ENCODE assay signal across 15 mouse cellular contexts in genomic region chr16:94095109-94095822, GRCm38 (mm10). TPM values are rescaled to one million over a fixed set of nuclear protein-coding genes. Genes with fewer than 3 reads are reported as not detected.
A peak's percentile ranks its signal among the peaks of the same experiment; 100 is the strongest.
DNase-seq lines count a peak whose midpoint lies in the region; ATAC-seq and TF ChIP-seq lines count a peak whose summit lies in the region.
"Had no signal": no experiment of that assay in that cellular context is flagged by ENCODE, and none has a peak within 500 bp of the region (broad histone marks: within the 10 kb centered on the region; RNA-seq: fewer than 3 reads in every experiment).

No protein-coding gene starts in this region.

- no peak for TF ChIP-seq CTCF in E14TG2a.4 (conservative IDR thresholded peaks at IDR 0.05; ENCODE audit: low read length)

- H3K27me3 ChIP-seq in kidney, embryonic 14.5 days (ENCODE audit: control insufficient read depth, insufficient read depth, low read length): peaks cover 83% of the 10 kb centered on the region
- H3K27me3 ChIP-seq in E14TG2a.4 (ENCODE audit: insufficient read depth, low read length): peaks cover 94% of the 10 kb centered on the region

- no peak overlapping the region for H3K9ac ChIP-seq in kidney, embryonic 14.5 days (ENCODE audit: low read depth, low read length)
- no peak overlapping the region for H3K9ac ChIP-seq in ES-E14 (ENCODE audit: insufficient read depth, low read depth, low read length, poor library complexity, severe bottlenecking)
- H3K9ac ChIP-seq: forebrain, embryonic 12.5 days; heart, embryonic 13.5 days had no signal

- ATAC-seq in kidney, embryonic 14.5 days (ENCODE audit: low FRiP score, low TSS enrichment): no peak
- no peak for ATAC-seq in megakaryocyte-erythroid progenitor cell, adult 5-6 weeks (replicated peaks; ENCODE audit: low FRiP score, low TSS enrichment, poor library complexity, severe bottlenecking)
- ATAC-seq: inflammation-experienced regulatory T-cells, adult 6 months had no signal

- no peak overlapping the region for H3K4me2 ChIP-seq in kidney, embryonic 14.5 days (replicated peaks; ENCODE audit: low read depth, low read length)
- H3K4me2 ChIP-seq: forebrain, embryonic 12.5 days; heart, embryonic 13.5 days had no signal

- WGBS in kidney, embryonic 14.5 days: 1% methylated on average over 26 of the region's 26 CpGs

- H3K4me3 ChIP-seq in kidney, embryonic 14.5 days (ENCODE audit: low read length): peak overlapping the region; percentile 2; the same call in 1 of the 2 replicates
- peak overlapping the region; percentile 57 for H3K4me3 ChIP-seq in E14TG2a.4 (replicated peaks; ENCODE audit: low read length)
- peak overlapping the region; percentile 29 to 33; a peak in 2 of 4 replicates for H3K4me3 ChIP-seq in ES-E14 (ENCODE audit: insufficient read depth in 1 of 2, low read depth in 1 of 2, low read length in 2 of 2, poor library complexity in 1 of 2, severe bottlenecking in 1 of 2)
- H3K4me3 ChIP-seq: forebrain, embryonic 12.5 days; heart, embryonic 13.5 days had no signal

- H3K27ac ChIP-seq in kidney, embryonic 14.5 days (ENCODE audit: low read depth, low read length): no peak overlapping the region
- no peak overlapping the region for H3K27ac ChIP-seq in ES-E14 (ENCODE audit: insufficient read depth, low read depth, low read length, poor library complexity, severe bottlenecking)
- H3K27ac ChIP-seq: forebrain, embryonic 12.5 days; heart, embryonic 13.5 days had no signal

- DNase-seq in kidney, postnatal 14 days: no peak
- DNase-seq in ES-E14 (ENCODE audit: low read depth, low spot score): no peak
- peak; percentile 50 for DNase-seq in induced T-regulatory cell, adult 2 months (ENCODE audit: low read depth)
- DNase-seq in right cerebral cortex, postnatal 25 days: no peak
- DNase-seq in cerebellum, adult 9-11 months: no peak
- DNase-seq: cerebellum, adult 18-20 months; lung, adult 18-20 months had no signal

- peaks cover 7% of the 10 kb centered on the region; the same call in 1 of the 2 replicates for H3K4me1 ChIP-seq in kidney, embryonic 14.5 days (ENCODE audit: control insufficient read depth, insufficient read depth, low read length)
- H3K4me1 ChIP-seq in E14TG2a.4 (replicated peaks; ENCODE audit: low read depth, low read length) (peaks cover 39% of the 10 kb centered on the region), ES-E14 (ENCODE audit: control insufficient read depth in 2 of 2, insufficient read depth in 2 of 2, low read length in 2 of 2, poor library complexity in 1 of 2) (peaks cover 4 to 8% of the 10 kb centered on the region in 2 experiments; a peak in 3 of 4 replicates)

- in situ Hi-C loops in ES-E14 (cut with MboI; ENCODE audit: low sequenced_read_pairs in 2 of 2, unreplicated experiment in 2 of 2): loop anchor here in 1 of 2 experiments (10.0 kb wide), 1 partner anchor 140 kb away; no protein-coding TSS in a partner anchor

- no peaks in the 10 kb centered on the region for H3K9me3 ChIP-seq in kidney, embryonic 14.5 days (ENCODE audit: control insufficient read depth, low read length)
- 0 out of 2 replicates have a peak, but pooled peaks cover 2% of the 10 kb centered on the region for H3K9me3 ChIP-seq in E14TG2a.4 (ENCODE audit: low read length)
- H3K9me3 ChIP-seq in ES-E14 (ENCODE audit: control insufficient read depth, insufficient read depth, low read depth, low read length): no peaks in the 10 kb centered on the region
- H3K9me3 ChIP-seq: forebrain, embryonic 12.5 days; heart, embryonic 13.5 days had no signal

- no peaks in the 10 kb centered on the region for H3K36me3 ChIP-seq in kidney, embryonic 14.5 days (ENCODE audit: control insufficient read depth, insufficient read depth, low read length)
- H3K36me3 ChIP-seq in E14TG2a.4 (ENCODE audit: insufficient read depth, low read length): no peaks in the 10 kb centered on the region
- no peaks in the 10 kb centered on the region for H3K36me3 ChIP-seq in ES-E14 (ENCODE audit: control insufficient read depth, insufficient read depth, low read length, poor library complexity, severe bottlenecking)
- H3K36me3 ChIP-seq: forebrain, embryonic 12.5 days; heart, embryonic 13.5 days had no signal

TF ChIP-seq in ES-E14, 5 proteins besides CTCF, POLR2A, EP300 and RAD21:
- no peak for TF ChIP-seq MAFK (IDR thresholded peaks at IDR 0.05; ENCODE audit: insufficient read depth, low read depth, low read length)
- no peak for TF ChIP-seq HCFC1 (IDR thresholded peaks at IDR 0.05; ENCODE audit: borderline replicate concordance, insufficient read depth, low read length)

RNA-seq across cellular contexts. Expression of gene Sim2, which starts 10.5 kb away (rescaled TPM):
- polyA plus RNA-seq in kidney, embryonic 14.5 days (2014; fragmentation: Nextera tagmentation; extraction: Ambion mirVana): 2.2 and 2.5 TPM in 2 replicates
- total RNA-seq in ES-E14 (2012; rRNA removed): 0.13 TPM in 1 of 2 replicates, not detected in the other
- total RNA-seq in megakaryocyte-erythroid progenitor cell, adult 5-6 weeks (2014; fragmentation: Nextera tagmentation): not detected in 2 replicates
- not detected in 2 replicates for total RNA-seq in megakaryocyte-erythroid progenitor cell, adult 5-6 weeks (2017)
- total RNA-seq: left cerebral cortex, postnatal 25 days had no signal
- polyA plus RNA-seq: inflammation-experienced regulatory T-cells, adult 6 months; large intestine, adult 2 months had no signal

Comparison
In these comparisons a context has a peak if more than half of its experiments do, and no peak if none do; other contexts are left out.
1. H3K4me3 ChIP-seq: peak in every context shown above with its lines; median percentile 57 in E14TG2a.4; 31 in ES-E14; 2 in kidney, embryonic 14.5 days.